Mouse (Mus musculus): ENCODE measurements around the gene Ptprs. TPM values are rescaled to one million over a fixed set of nuclear protein-coding genes. Genes with fewer than 3 reads are reported as not detected.

The Ptprs gene
- polyA plus RNA-seq, 1 experiment from 2014 or later = 5.3 TPM

DNA sequence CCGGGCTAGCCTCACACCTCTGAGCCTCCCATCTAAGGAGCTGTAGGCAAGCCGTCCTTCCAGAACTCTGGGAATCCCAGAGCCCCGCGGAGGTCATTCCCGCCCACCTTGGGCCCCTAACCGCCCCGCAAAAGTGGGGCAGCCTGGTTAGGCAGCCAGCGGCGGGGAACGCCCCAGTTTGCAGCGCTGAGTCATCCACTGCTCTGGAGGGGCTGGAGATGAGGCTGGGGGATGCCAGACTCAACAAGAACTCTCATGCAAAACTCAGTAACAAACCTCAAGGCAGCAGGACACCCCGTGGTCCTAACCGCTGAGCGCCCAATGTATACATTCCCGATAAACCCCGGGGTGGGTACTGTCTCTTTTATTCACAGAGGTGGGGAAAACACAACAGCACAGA is 4.2 kb downstream of the Ptprs start:
- peaks cover 2% of the 10 kb centered on the region for H3K9me3 ChIP-seq (replicated peaks; ENCODE audit: control insufficient read depth, low read length)
- no peak for ATAC-seq (ENCODE audit: low read depth)
- 5% methylated on average over 16 of the region's 16 CpGs for WGBS (ENCODE audit: insufficient replicate concordance)
- H3K4me3 ChIP-seq (ENCODE audit: low read depth, low read length) = no peak overlapping the region; the same call in 1 of the 2 replicates
- H3K27ac ChIP-seq (ENCODE audit: low read length) = no peak overlapping the region
- H3K27me3 ChIP-seq (ENCODE audit: control insufficient read depth, insufficient read depth, low read depth, low read length) = peaks cover 75% of the 10 kb centered on the region
- no peak overlapping the region for H3K9ac ChIP-seq (ENCODE audit: low read depth, low read length)
- no peak overlapping the region for H3K4me2 ChIP-seq (ENCODE audit: low read depth, low read length)
- H3K36me3 ChIP-seq (ENCODE audit: control insufficient read depth, insufficient read depth) = no peaks in the 10 kb centered on the region
- peaks cover 32% of the 10 kb centered on the region for H3K4me1 ChIP-seq (ENCODE audit: control insufficient read depth, low read depth, low read length)

DNA sequence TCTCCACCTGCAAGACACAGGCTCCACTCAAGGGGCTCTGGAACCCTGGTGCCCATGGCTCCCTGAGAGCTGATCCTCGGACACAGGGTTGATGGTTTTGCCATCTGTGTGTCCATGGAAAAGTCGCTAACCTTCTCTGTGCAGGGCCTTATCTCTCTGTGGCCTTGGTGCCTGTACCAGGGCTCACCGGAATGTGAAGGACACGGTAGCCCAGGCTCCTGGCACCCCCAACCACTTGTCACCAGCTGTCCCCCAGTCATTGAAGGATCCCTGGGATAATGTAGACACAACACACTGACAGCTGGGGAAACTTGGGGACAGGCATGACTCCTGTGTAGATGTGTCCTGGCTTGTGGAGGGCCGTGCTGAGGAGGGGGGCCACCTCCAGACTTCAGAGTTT is 5.1 kb downstream of the Ptprs start:
- H3K9ac ChIP-seq (ENCODE audit: low read depth, low read length) = no peak overlapping the region
- H3K4me1 ChIP-seq (ENCODE audit: control insufficient read depth, low read depth, low read length) = peaks cover 32% of the 10 kb centered on the region
- no peak overlapping the region for H3K4me2 ChIP-seq (ENCODE audit: low read depth, low read length)
- H3K27ac ChIP-seq (ENCODE audit: low read length) = no peak overlapping the region
- 61% methylated on average over 5 of the region's 5 CpGs for WGBS (ENCODE audit: insufficient replicate concordance)
- H3K36me3 ChIP-seq (ENCODE audit: control insufficient read depth, insufficient read depth) = no peaks in the 10 kb centered on the region
- no peak overlapping the region for H3K4me3 ChIP-seq (ENCODE audit: low read depth, low read length)
- peaks cover 65% of the 10 kb centered on the region for H3K27me3 ChIP-seq (ENCODE audit: control insufficient read depth, insufficient read depth, low read depth, low read length)
- H3K9me3 ChIP-seq (replicated peaks; ENCODE audit: control insufficient read depth, low read length) = no peaks in the 10 kb centered on the region; the same call in 1 of the 2 replicates
- no peak for ATAC-seq (ENCODE audit: low read depth)

DNA sequence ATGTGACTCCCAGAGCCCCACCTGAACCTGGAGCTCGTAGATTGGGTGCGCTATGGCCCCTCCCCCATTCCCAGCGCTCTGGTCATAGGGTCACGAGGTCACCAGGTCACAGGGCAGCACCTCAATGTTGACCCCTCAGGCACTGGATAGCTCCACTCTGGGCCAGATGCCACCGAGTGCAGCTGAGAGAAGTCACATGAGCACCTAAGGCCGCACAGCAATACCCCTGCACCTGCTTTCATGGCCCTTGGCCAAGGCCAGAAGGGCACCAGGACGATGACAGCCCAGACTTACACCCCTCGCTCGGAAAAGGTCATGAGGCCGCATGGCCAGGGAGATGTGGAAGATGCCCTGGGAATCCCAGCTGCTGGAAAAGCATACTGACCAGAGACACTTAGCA is 5.7 kb downstream of the Ptprs start:
- no peak overlapping the region for H3K4me3 ChIP-seq (ENCODE audit: low read depth, low read length)
- no peaks in the 10 kb centered on the region for H3K36me3 ChIP-seq (ENCODE audit: control insufficient read depth, insufficient read depth)
- WGBS (ENCODE audit: insufficient replicate concordance) = 30% methylated on average over 10 of the region's 10 CpGs
- ATAC-seq (ENCODE audit: low read depth) = peak; percentile 66
- no peak overlapping the region for H3K27ac ChIP-seq (ENCODE audit: low read length)
- peaks cover 59% of the 10 kb centered on the region for H3K27me3 ChIP-seq (ENCODE audit: control insufficient read depth, insufficient read depth, low read depth, low read length)
- no peak overlapping the region for H3K9ac ChIP-seq (ENCODE audit: low read depth, low read length)
- peak overlapping the region; percentile 13; the same call in 1 of the 2 replicates for H3K4me2 ChIP-seq (ENCODE audit: low read depth, low read length)
- H3K4me1 ChIP-seq (ENCODE audit: control insufficient read depth, low read depth, low read length) = peaks cover 27% of the 10 kb centered on the region
- H3K9me3 ChIP-seq (replicated peaks; ENCODE audit: control insufficient read depth, low read length) = no peaks in the 10 kb centered on the region; the same call in 1 of the 2 replicates

DNA sequence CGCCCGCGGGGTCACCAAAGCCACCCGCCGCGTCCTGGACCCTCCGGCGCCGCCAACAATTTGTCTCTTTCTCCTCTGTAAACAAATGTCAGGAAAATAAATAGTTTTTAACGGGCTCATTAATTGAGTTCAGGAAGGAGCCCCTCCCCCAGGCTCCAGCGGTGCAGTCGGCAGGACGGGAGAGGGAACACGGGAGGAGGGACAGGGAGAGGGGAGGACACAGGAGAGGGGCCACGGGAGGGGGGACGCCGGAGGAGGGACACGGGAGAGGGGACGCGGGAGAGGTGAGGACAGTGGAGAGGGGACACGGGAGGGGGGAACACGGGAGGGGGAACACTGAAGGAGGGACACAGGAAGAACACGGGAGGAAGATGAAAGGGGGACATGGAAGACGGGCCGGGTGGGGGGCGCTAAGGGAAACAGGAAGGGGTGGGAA is 6.3 kb downstream of the Ptprs start:
- Histone ChIP-seq H3K27me3 (ENCODE audit: control insufficient read depth, insufficient read depth, low read depth, low read length) (peaks cover 54% of the 10 kb centered on the region), H3K9ac (ENCODE audit: low read depth, low read length) (no peak overlapping the region), H3K4me2 (ENCODE audit: low read depth, low read length) (peak overlapping the region; percentile 13), H3K36me3 (ENCODE audit: control insufficient read depth, insufficient read depth) (no peaks in the 10 kb centered on the region), H3K4me3 (ENCODE audit: low read depth, low read length) (peak overlapping the region; percentile 0), H3K4me1 (ENCODE audit: control insufficient read depth, low read depth, low read length) (peaks cover 22% of the 10 kb centered on the region), H3K9me3 (replicated peaks; ENCODE audit: control insufficient read depth, low read length) (no peaks in the 10 kb centered on the region; the same call in 1 of the 2 replicates), H3K27ac (ENCODE audit: low read length) (no peak overlapping the region)
- ATAC-seq (ENCODE audit: low read depth) = no peak
- WGBS (ENCODE audit: insufficient replicate concordance) = 6% methylated on average over 25 of the region's 26 CpGs

DNA sequence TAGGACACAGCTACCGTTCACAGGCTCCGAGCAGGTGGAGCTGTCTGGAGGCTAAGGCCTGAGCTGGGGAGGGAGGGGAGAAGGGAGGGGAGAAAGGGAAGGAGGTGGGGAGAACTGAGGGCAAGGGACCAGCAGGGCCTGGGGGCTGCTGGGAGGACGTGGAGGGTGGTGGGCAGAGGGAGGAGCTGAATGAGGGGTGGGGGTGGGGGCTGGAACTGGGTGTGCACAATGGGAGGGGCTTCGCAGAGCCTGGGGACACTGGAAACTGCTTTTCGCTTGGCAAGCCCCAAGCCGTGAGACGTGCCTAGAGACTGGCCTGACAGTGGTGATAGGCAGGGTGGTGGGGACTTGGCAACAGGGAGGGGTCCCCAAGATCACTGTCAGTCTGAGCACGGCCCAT is 7.0 kb downstream of the Ptprs start:
- ATAC-seq (ENCODE audit: low read depth) = no peak
- Histone ChIP-seq H3K9me3 (replicated peaks; ENCODE audit: control insufficient read depth, low read length) (no peaks in the 10 kb centered on the region; the same call in 1 of the 2 replicates), H3K4me2 (ENCODE audit: low read depth, low read length) (no peak overlapping the region), H3K4me3 (ENCODE audit: low read depth, low read length) (no peak overlapping the region), H3K36me3 (ENCODE audit: control insufficient read depth, insufficient read depth) (no peaks in the 10 kb centered on the region), H3K27me3 (ENCODE audit: control insufficient read depth, insufficient read depth, low read depth, low read length) (peaks cover 46% of the 10 kb centered on the region), H3K4me1 (ENCODE audit: control insufficient read depth, low read depth, low read length) (peaks cover 19% of the 10 kb centered on the region), H3K9ac (ENCODE audit: low read depth, low read length) (no peak overlapping the region), H3K27ac (ENCODE audit: low read length) (no peak overlapping the region)
- 27% methylated on average over 8 of the region's 8 CpGs for WGBS (ENCODE audit: insufficient replicate concordance)

DNA sequence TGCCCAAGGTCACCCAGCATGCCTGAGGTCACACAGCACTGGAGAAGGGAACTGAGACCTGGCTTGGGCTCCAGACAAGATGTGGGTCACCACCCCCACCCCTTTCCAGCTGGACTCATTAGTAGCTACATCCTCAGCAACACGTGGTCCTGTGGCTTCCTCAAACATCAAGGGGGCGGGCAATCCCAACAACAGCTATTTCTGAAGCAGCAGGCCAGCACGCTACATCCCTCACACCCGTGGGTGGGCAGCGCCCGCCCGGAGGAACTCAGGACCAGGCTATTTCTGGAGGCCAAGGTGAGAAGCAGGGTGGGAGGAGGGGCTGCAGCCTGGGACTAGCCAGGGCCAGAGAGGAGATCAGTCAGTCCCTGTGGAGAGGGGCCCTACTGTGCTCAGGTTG is 7.4 kb downstream of the Ptprs start:
- Histone ChIP-seq H3K4me2 (ENCODE audit: low read depth, low read length) (no peak overlapping the region), H3K27me3 (ENCODE audit: control insufficient read depth, insufficient read depth, low read depth, low read length) (peaks cover 42% of the 10 kb centered on the region), H3K27ac (ENCODE audit: low read length) (no peak overlapping the region), H3K4me1 (ENCODE audit: control insufficient read depth, low read depth, low read length) (peaks cover 16% of the 10 kb centered on the region), H3K36me3 (ENCODE audit: control insufficient read depth, insufficient read depth) (no peaks in the 10 kb centered on the region), H3K9me3 (replicated peaks; ENCODE audit: control insufficient read depth, low read length) (no peaks in the 10 kb centered on the region; the same call in 1 of the 2 replicates), H3K4me3 (ENCODE audit: low read depth, low read length) (no peak overlapping the region), H3K9ac (ENCODE audit: low read depth, low read length) (no peak overlapping the region)
- no peak; the same call in 1 of the 2 replicates for ATAC-seq (ENCODE audit: low read depth)
- WGBS (ENCODE audit: insufficient replicate concordance) = 34% methylated on average over 7 of the region's 7 CpGs

DNA sequence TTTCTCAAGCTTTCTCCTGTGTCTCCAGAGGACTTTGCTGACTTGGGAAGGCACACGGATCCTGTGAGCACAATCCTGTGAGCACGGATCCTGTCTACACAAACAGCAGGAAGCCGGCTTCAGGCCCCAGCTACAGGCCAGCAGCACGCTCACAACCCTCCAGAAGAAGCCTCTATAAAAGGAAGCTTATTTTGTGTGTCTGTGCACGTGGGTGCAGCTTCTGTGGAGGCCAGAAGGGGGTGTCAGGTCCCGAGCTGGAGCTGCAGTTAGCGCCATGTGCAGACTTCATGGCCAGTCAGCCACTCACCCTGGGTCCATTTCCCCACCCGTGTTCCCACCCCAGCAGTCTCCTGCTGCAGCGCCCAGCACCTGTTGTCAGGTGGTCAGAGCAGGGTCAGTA is 7.9 kb downstream of the Ptprs start:
- peaks cover 11% of the 10 kb centered on the region for H3K4me1 ChIP-seq (ENCODE audit: control insufficient read depth, low read depth, low read length)
- peaks cover 37% of the 10 kb centered on the region for H3K27me3 ChIP-seq (ENCODE audit: control insufficient read depth, insufficient read depth, low read depth, low read length)
- no peak for ATAC-seq (ENCODE audit: low read depth)
- no peaks in the 10 kb centered on the region for H3K36me3 ChIP-seq (ENCODE audit: control insufficient read depth, insufficient read depth)
- no peak overlapping the region for H3K9ac ChIP-seq (ENCODE audit: low read depth, low read length)
- 69% methylated on average over 9 of the region's 9 CpGs for WGBS (ENCODE audit: insufficient replicate concordance)
- no peak overlapping the region for H3K27ac ChIP-seq (ENCODE audit: low read length)
- H3K4me2 ChIP-seq (ENCODE audit: low read depth, low read length) = no peak overlapping the region
- H3K9me3 ChIP-seq (replicated peaks; ENCODE audit: control insufficient read depth, low read length) = no peaks in the 10 kb centered on the region; the same call in 1 of the 2 replicates
- H3K4me3 ChIP-seq (ENCODE audit: low read depth, low read length) = no peak overlapping the region

DNA sequence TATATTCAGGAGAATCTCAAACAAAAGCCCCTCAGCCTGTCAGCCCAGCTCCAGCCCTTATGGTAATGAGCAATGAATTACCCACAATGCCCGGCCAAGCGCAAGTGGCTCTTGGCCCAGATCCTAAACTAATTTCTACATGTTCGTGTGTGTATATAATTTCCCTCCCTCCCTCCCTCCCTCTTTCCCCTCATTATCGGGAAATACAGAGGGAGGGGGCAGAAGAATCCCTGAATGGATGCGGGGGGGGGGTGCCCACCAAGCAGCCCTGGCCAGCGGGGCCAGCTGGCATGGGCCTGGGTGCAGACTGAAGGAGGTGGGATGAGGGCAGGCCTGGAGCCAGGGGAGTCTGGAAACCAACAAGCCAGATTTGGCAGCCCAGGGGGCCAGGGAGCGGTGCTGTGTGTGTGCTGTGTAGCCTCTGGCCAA is 8.8 kb downstream of the Ptprs start:
- Histone ChIP-seq H3K4me1 (ENCODE audit: control insufficient read depth, low read depth, low read length) (peaks cover 9% of the 10 kb centered on the region), H3K27ac (ENCODE audit: low read length) (no peak overlapping the region), H3K27me3 (ENCODE audit: control insufficient read depth, insufficient read depth, low read depth, low read length) (peaks cover 30% of the 10 kb centered on the region), H3K36me3 (ENCODE audit: control insufficient read depth, insufficient read depth) (no peaks in the 10 kb centered on the region), H3K9me3 (replicated peaks; ENCODE audit: control insufficient read depth, low read length) (no peaks in the 10 kb centered on the region; the same call in 1 of the 2 replicates), H3K4me3 (ENCODE audit: low read depth, low read length) (no peak overlapping the region), H3K9ac (ENCODE audit: low read depth, low read length) (no peak overlapping the region), H3K4me2 (ENCODE audit: low read depth, low read length) (no peak overlapping the region)
- no peak for ATAC-seq (ENCODE audit: low read depth)
- WGBS (ENCODE audit: insufficient replicate concordance) = 65% methylated on average over 6 of the region's 7 CpGs

DNA sequence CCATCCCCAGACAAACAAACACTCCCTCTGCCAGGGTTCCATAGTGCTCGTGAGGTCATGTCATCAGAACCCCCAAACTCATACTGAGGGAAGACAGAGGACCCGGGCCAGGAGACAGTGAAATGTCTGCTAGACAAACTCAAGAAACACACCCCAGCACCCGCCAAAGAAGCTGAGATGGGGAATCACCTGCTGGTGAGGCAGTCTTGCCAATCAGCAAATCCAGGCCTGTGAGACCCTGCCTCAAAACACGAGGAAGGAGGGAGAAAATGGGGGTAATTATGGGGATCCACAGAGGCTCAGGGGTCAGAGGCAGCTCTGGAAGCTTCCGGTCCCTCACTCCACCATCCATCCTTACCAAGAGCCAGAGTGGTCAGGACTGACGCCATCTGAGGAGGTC is 9.5 kb downstream of the Ptprs start:
- H3K4me1 ChIP-seq (ENCODE audit: control insufficient read depth, low read depth, low read length) = peaks cover 9% of the 10 kb centered on the region
- no peak overlapping the region for H3K4me2 ChIP-seq (ENCODE audit: low read depth, low read length)
- H3K27ac ChIP-seq (ENCODE audit: low read length) = no peak overlapping the region
- H3K9me3 ChIP-seq (replicated peaks; ENCODE audit: control insufficient read depth, low read length) = no peaks in the 10 kb centered on the region; the same call in 1 of the 2 replicates
- no peak overlapping the region for H3K9ac ChIP-seq (ENCODE audit: low read depth, low read length)
- peaks cover 23% of the 10 kb centered on the region for H3K27me3 ChIP-seq (ENCODE audit: control insufficient read depth, insufficient read depth, low read depth, low read length)
- H3K4me3 ChIP-seq (ENCODE audit: low read depth, low read length) = no peak overlapping the region
- H3K36me3 ChIP-seq (ENCODE audit: control insufficient read depth, insufficient read depth) = no peaks in the 10 kb centered on the region
- 48% methylated on average over 6 of the region's 6 CpGs for WGBS (ENCODE audit: insufficient replicate concordance)
- no peak for ATAC-seq (ENCODE audit: low read depth)
